Mouse (Mus musculus) ES-E14 (cell line): ENCODE results near the gene Tmem239. TPM values are rescaled to one million over a fixed set of nuclear protein-coding genes. Genes with fewer than 3 reads are reported as not detected.

Experiments
- DNase-seq: peaks from one replicate; pipeline ENCODE4 v3.0.0-alpha.2; 2013; ENCODE audit warnings: low read depth, low spot score
- H3K27ac ChIP-seq: 2 replicates; pipeline ENCODE4 v1.5.1; 2012; ENCODE audit warnings: low read depth, mild to moderate bottlenecking, low read length, moderate library complexity, mixed read lengths; ENCODE audit not compliant: poor library complexity, insufficient read depth, severe bottlenecking
- H3K36me3 ChIP-seq: 2 replicates; pipeline ENCODE4 v1.6.1; 2012; ENCODE audit warnings: mild to moderate bottlenecking, low read length, moderate library complexity, mixed read lengths; ENCODE audit not compliant: control insufficient read depth, poor library complexity, insufficient read depth, severe bottlenecking
- H3K4me1 ChIP-seq, 2 experiments: fragments of 150-350 bp in 1 of 2; sonication (generic) in 1 of 2; 2 replicates each; pipeline ENCODE4 v1.6.1; 2012; ENCODE audit warnings: low read length in 2 of 2, mild to moderate bottlenecking in 1 of 2, mixed read lengths in 1 of 2; ENCODE audit not compliant: control insufficient read depth in 2 of 2, insufficient read depth in 2 of 2, poor library complexity in 1 of 2
- H3K4me3 ChIP-seq, 2 experiments: fragments of 150-350 bp in 1 of 2; sonication (generic) in 1 of 2; 2 replicates each; pipeline ENCODE4 v1.5.1; 2012; ENCODE audit warnings: low read length in 2 of 2, low read depth in 1 of 2, mild to moderate bottlenecking in 1 of 2, mixed read lengths in 1 of 2; ENCODE audit not compliant: insufficient read depth in 1 of 2, poor library complexity in 1 of 2, severe bottlenecking in 1 of 2
- H3K9ac ChIP-seq: 2 replicates; pipeline ENCODE4 v1.6.1; 2012; ENCODE audit warnings: low read depth, mild to moderate bottlenecking, low read length, mixed read lengths; ENCODE audit not compliant: poor library complexity, insufficient read depth, severe bottlenecking
- H3K9me3 ChIP-seq: fragments of 150-350 bp; sonication (generic); 2 replicates; pipeline ENCODE4 v1.6.1; 2012; ENCODE audit warnings: low read depth, mild to moderate bottlenecking, low read length; ENCODE audit not compliant: control insufficient read depth, insufficient read depth
- CHD2 ChIP-seq: IDR thresholded peaks from 2 replicates; pipeline ENCODE4 v1.6.1; 2014; ENCODE audit warnings: mild to moderate bottlenecking, low read depth, low read length, inconsistent platforms
- HCFC1 ChIP-seq: IDR thresholded peaks from 2 replicates; pipeline ENCODE4 v1.6.1; 2012; ENCODE audit warnings: low read length, inconsistent platforms, borderline replicate concordance; ENCODE audit not compliant: insufficient read depth
- MAFK ChIP-seq: IDR thresholded peaks from 2 replicates; pipeline ENCODE4 v1.6.1; 2014; ENCODE audit warnings: mild to moderate bottlenecking, low read depth, low read length, inconsistent platforms; ENCODE audit not compliant: insufficient read depth
- ZC3H11A ChIP-seq: IDR thresholded peaks from 2 replicates; pipeline ENCODE4 v1.6.1; 2012; ENCODE audit warnings: low read depth, mild to moderate bottlenecking, inconsistent platforms, low read length, borderline replicate concordance
- ZNF384 ChIP-seq: IDR thresholded peaks from 2 replicates; pipeline ENCODE4 v1.6.1; 2012; ENCODE audit warnings: low read depth, low read length, inconsistent platforms
- in situ Hi-C, 2 experiments: fragments of 600-800 bp; cut with MboI; formaldehyde crosslinking; loops; one replicate each; pipeline ENCODE4 v1.15.1; 2025; ENCODE audit warnings: low sequenced_read_pairs in 2 of 2, inconsistent platforms in 1 of 2; ENCODE audit not compliant: unreplicated experiment in 2 of 2
- total RNA-seq: library from RNA; depleted of rRNA; stranded (reverse); fragments of 300-350 nt; gene quantifications from 2 replicates; pipeline ENCODE4 v1.2.3, GENCODE M21; 2012

The Tmem239 gene
- total RNA-seq, 1 experiment = not detected

GRCm38 (mm10) chr2:130395696-130396095 lies 10.6 kb upstream of the Tmem239 start:
- Histone ChIP-seq H3K27ac (no peak overlapping the region), H3K4me3 (no peak overlapping the region), H3K36me3 (peaks cover 9% of the 10 kb centered on the region), H3K4me1 (peaks cover 3 to 7% of the 10 kb centered on the region in 2 experiments; a peak in 3 of 4 replicates), H3K9me3 (no peaks in the 10 kb centered on the region), H3K9ac (no peak overlapping the region)
- TF ChIP-seq MAFK (no peak), HCFC1 (no peak), ZNF384 (no peak), ZC3H11A (no peak), CHD2 (no peak)
- in situ Hi-C loops = no loop called here
- no peak for DNase-seq

- in situ Hi-C loops = no loop called here
- Histone ChIP-seq H3K27ac (no peak within 1 kb of the TSS), H3K9me3 (no peaks in the 10 kb centered on the region)
These were observed 8.9 kb upstream of the Tmem239 start, which contains the start of gene Cpxm1 for GRCm38 (mm10) chr2:130397186-130397985. TSS of gene Cpxm1 (minus strand) at chr2:130397574.

GRCm38 (mm10) chr2:130398091-130398490 lies 8.2 kb upstream of the Tmem239 start:
- peaks cover 3 to 8% of the 10 kb centered on the region in 2 experiments; a peak in 3 of 4 replicates for H3K4me1 ChIP-seq
- DNase-seq = no peak
- peaks cover 9% of the 10 kb centered on the region for H3K36me3 ChIP-seq
- H3K9me3 ChIP-seq = no peaks in the 10 kb centered on the region
- H3K27ac ChIP-seq = no peak overlapping the region
- peak overlapping the region; percentile 51 to 75; a peak in 3 of 4 replicates for H3K4me3 ChIP-seq
- in situ Hi-C loops = no loop called here
- peak overlapping the region; percentile 44; the same call in 1 of the 2 replicates for H3K9ac ChIP-seq
- no peak for TF ChIP-seq MAFK
- TF ChIP-seq CHD2 = no peak
- TF ChIP-seq HCFC1 = no peak
- TF ChIP-seq ZC3H11A = no peak
- TF ChIP-seq ZNF384 = no peak

More at GRCm38 (mm10) chr2:130397186-130397985, 8.9 kb upstream of the Tmem239 start, which contains the start of gene Cpxm1:
- H3K9ac ChIP-seq = peak within 1 kb of the TSS; percentile 71
- H3K4me3 ChIP-seq = peak within 1 kb of the TSS; percentile 75 to 90
- peaks cover 3 to 8% of the 10 kb centered on the region in 2 experiments; a peak in 3 of 4 replicates for H3K4me1 ChIP-seq
- DNase-seq = peak; percentile 31
- no peak for TF ChIP-seq HCFC1
- peak; percentile 95 for TF ChIP-seq MAFK
- no peak for TF ChIP-seq ZNF384
- no peak for TF ChIP-seq ZC3H11A
- TF ChIP-seq CHD2 = no peak
- H3K36me3 ChIP-seq = peaks cover 9% of the 10 kb centered on the region

- no peak for TF ChIP-seq ZC3H11A
- TF ChIP-seq CHD2 = no peak
- TF ChIP-seq ZNF384 = no peak
- no peak for TF ChIP-seq MAFK
- no peak for TF ChIP-seq HCFC1
- H3K4me1 ChIP-seq = peaks cover 3 to 8% of the 10 kb centered on the region in 2 experiments; a peak in 3 of 4 replicates
- no peak for DNase-seq
- H3K36me3 ChIP-seq = no peaks in the 10 kb centered on the region
- no peak overlapping the region for H3K27ac ChIP-seq
- H3K9ac ChIP-seq = no peak overlapping the region
- no peak overlapping the region for H3K4me3 ChIP-seq
- no peaks in the 10 kb centered on the region for H3K9me3 ChIP-seq
- in situ Hi-C loops = no loop called here
These were observed 6.2 kb upstream of the Tmem239 start for GRCm38 (mm10) chr2:130400046-130400445.
